In the genomic region with DNA sequence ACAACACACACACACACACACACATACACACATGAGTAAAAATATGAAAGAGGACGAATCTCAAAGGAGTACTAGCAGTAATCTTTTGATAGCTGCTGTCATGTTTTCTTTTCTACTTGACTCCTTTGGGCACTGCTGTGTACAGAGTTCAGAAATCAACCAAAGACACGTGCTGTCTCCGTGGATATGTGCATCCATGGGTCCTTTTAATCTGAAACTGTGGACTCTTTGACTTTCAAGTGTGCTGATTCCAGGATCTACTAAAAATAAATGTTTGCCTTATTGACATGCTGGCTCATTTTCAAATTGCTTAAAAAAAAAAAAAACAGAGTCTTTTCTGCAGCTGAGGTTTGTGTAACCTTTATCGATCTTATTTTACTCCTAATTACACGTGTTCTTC, we compare ENCODE assay signal across 35 mouse cellular contexts.
"Had no signal": no experiment of that assay in that cellular context is flagged by ENCODE, and none has a peak within 500 bp of the region (broad histone marks: within the 10 kb centered on the region; RNA-seq: fewer than 3 reads in every experiment).

No protein-coding gene starts in this region.

- H3K27me3 ChIP-seq: heart, embryonic 12.5 days; heart, embryonic 13.5 days; heart, embryonic 15.5 days; hindbrain, embryonic 12.5 days; hindbrain, embryonic 13.5 days; hindbrain, embryonic 15.5 days; intestine, embryonic 15.5 days; kidney, embryonic 15.5 days had no signal

- H3K4me1 ChIP-seq: heart, embryonic 10.5 days; heart, embryonic 12.5 days; heart, embryonic 13.5 days; heart, embryonic 15.5 days; hindbrain, embryonic 10.5 days; hindbrain, embryonic 12.5 days; hindbrain, embryonic 13.5 days; hindbrain, embryonic 15.5 days; intestine, embryonic 15.5 days; kidney, embryonic 15.5 days had no signal

- H3K36me3 ChIP-seq: heart, embryonic 10.5 days; heart, embryonic 12.5 days; heart, embryonic 13.5 days; heart, embryonic 15.5 days; hindbrain, embryonic 10.5 days; hindbrain, embryonic 12.5 days; hindbrain, embryonic 13.5 days; hindbrain, embryonic 15.5 days; intestine, embryonic 15.5 days; kidney, embryonic 15.5 days had no signal

- H3K4me3 ChIP-seq: heart, adult 2 months; heart, embryonic 10.5 days; heart, embryonic 12.5 days; heart, embryonic 13.5 days; heart, embryonic 15.5 days; hindbrain, embryonic 10.5 days; hindbrain, embryonic 12.5 days; hindbrain, embryonic 13.5 days; hindbrain, embryonic 15.5 days; intestine, embryonic 15.5 days; kidney, embryonic 15.5 days; layer of hippocampus, adult 2 months had no signal

- H3K9me3 ChIP-seq: heart, embryonic 10.5 days; heart, embryonic 12.5 days; heart, embryonic 13.5 days; heart, embryonic 15.5 days; hindbrain, embryonic 10.5 days; hindbrain, embryonic 12.5 days; hindbrain, embryonic 13.5 days; hindbrain, embryonic 15.5 days; intestine, embryonic 15.5 days; kidney, embryonic 15.5 days had no signal

- H3K4me2 ChIP-seq: heart, embryonic 11.5 days; heart, embryonic 12.5 days; heart, embryonic 13.5 days; heart, embryonic 15.5 days; hindbrain, embryonic 12.5 days; hindbrain, embryonic 13.5 days; hindbrain, embryonic 14.5 days; hindbrain, embryonic 15.5 days; intestine, embryonic 15.5 days; kidney, embryonic 15.5 days had no signal

- H3K27ac ChIP-seq: heart, adult 2 months; heart, embryonic 10.5 days; heart, embryonic 13.5 days; heart, embryonic 15.5 days; hindbrain, embryonic 10.5 days; hindbrain, embryonic 12.5 days; hindbrain, embryonic 13.5 days; hindbrain, embryonic 14.5 days; hindbrain, embryonic 15.5 days; hindbrain, postnatal 0 days; intestine, embryonic 15.5 days; kidney, embryonic 15.5 days; kidney, postnatal 0 days; layer of hippocampus, adult 2 months had no signal

- H3K9ac ChIP-seq: heart, embryonic 12.5 days; heart, embryonic 13.5 days; heart, embryonic 15.5 days; hindbrain, embryonic 12.5 days; hindbrain, embryonic 13.5 days; hindbrain, embryonic 14.5 days; hindbrain, embryonic 15.5 days; intestine, embryonic 15.5 days; kidney, embryonic 15.5 days had no signal

- DNase-seq: heart, adult 2 months; heart, postnatal 10 days; heart, postnatal 14 days; heart, postnatal 36 days; heart, postnatal 4 days; kidney, adult 11 months; kidney, adult 18-20 months; kidney, adult 2 months; kidney, adult 8-10 months; kidney, adult 9 months; kidney, postnatal 10 days; kidney, postnatal 14 days; kidney, postnatal 25 days; kidney, postnatal 36 days; kidney, postnatal 4 days; layer of hippocampus, adult 9-11 months had no signal

- ATAC-seq: hindbrain, embryonic 16.5 days; hindbrain, postnatal 0 days; inflammation-experienced regulatory T-cells, adult 6 months; intestine, embryonic 15.5 days; intestine, embryonic 16.5 days; intestine, postnatal 0 days had no signal
